Comparison of ENCODE assay signal across 8 mouse cellular contexts in the genomic region with DNA sequence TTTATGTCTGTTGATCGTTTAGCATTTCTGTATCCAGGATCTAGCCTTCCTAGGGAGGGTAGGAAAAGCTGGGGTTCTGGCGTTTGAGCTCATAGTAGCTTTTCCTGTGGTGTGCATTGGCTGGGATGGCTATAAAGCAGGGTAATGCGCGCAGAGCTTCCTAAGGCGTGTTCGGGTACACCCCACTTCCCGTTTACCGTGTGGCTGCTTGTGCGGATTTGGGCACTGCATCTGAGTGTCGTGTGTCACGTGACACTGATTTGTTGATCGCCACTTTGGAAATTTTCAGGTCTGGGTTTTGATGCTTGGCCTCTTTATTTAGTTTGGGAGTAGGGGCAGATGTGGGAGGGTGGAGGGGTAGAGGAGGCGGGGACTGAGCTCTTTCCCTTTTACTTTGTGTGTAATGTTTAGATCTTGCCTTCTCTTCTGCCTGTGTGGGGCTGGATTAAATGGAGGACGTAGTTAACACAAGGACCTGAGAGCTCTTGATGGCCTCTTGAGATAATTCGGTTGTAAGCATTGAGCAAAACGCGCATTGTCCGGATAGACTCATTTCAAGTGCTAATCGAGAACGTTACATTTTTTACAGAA.
DNase-seq lines count a peak whose midpoint lies in the region; ATAC-seq and TF ChIP-seq lines count a peak whose summit lies in the region.

No protein-coding gene starts in this region.

- no peak for DNase-seq in CH12.LX (ENCODE audit: extremely low read depth)
- DNase-seq in left cerebral cortex, postnatal 14 days (ENCODE audit: low spot score in 2 of 2): no peak
- no peak for DNase-seq in layer of hippocampus, adult 9-10 months (ENCODE audit: low spot score)
- no peak for DNase-seq in ovary, postnatal 36 days (ENCODE audit: low spot score)
- DNase-seq in gastrocnemius, postnatal 36 days: no peak

- H3K79me2 ChIP-seq in CH12.LX (replicated peaks; ENCODE audit: control insufficient read depth, extremely low read depth, insufficient read depth, poor library complexity, severe bottlenecking): peaks cover 58% of the 10 kb centered on the region

- peaks cover 7 to 38% of the 10 kb centered on the region in 2 experiments for H3K36me3 ChIP-seq in CH12.LX (replicated peaks in 1 of 2; ENCODE audit: control insufficient read depth in 1 of 2, insufficient read depth in 1 of 2, low read length in 1 of 2)
- no peaks in the 10 kb centered on the region for H3K36me3 ChIP-seq in embryonic facial prominence, embryonic 15.5 days
- no peaks in the 10 kb centered on the region for H3K36me3 ChIP-seq in intestine, embryonic 15.5 days
- no peaks in the 10 kb centered on the region for H3K36me3 ChIP-seq in lung, embryonic 15.5 days

- H3K27ac ChIP-seq in CH12.LX (ENCODE audit: insufficient read depth, low read depth): peak overlapping the region; percentile 38; the same call in 1 of the 2 replicates
- peak overlapping the region; percentile 58 for H3K27ac ChIP-seq in embryonic facial prominence, embryonic 15.5 days (replicated peaks)
- H3K27ac ChIP-seq in intestine, embryonic 15.5 days: 0 out of 2 replicates have a peak overlapping the region, but pooled peaks have one; percentile 17
- H3K27ac ChIP-seq in lung, embryonic 15.5 days: peak overlapping the region; percentile 26

- peak overlapping the region; percentile 42 for H3K9ac ChIP-seq in CH12.LX (ENCODE audit: insufficient read depth, low read depth)
- H3K9ac ChIP-seq in embryonic facial prominence, embryonic 15.5 days: no peak overlapping the region
- no peak overlapping the region for H3K9ac ChIP-seq in intestine, embryonic 15.5 days
- H3K9ac ChIP-seq in lung, embryonic 15.5 days: no peak overlapping the region

- no peak for TF ChIP-seq EP300 in CH12.LX (IDR thresholded peaks at IDR 0.05; ENCODE audit: low read length)

- WGBS in embryonic facial prominence, embryonic 15.5 days: 50% methylated on average over 20 of the region's 20 CpGs
- WGBS in intestine, embryonic 15.5 days: 42% methylated on average over 20 of the region's 20 CpGs
- 29% methylated on average over 20 of the region's 20 CpGs for WGBS in lung, embryonic 15.5 days

- peak overlapping the region in 2 of 3 experiments; percentile 17 to 22 for H3K4me3 ChIP-seq in CH12.LX (replicated peaks in 1 of 3; ENCODE audit: low read depth in 2 of 3, low read length in 2 of 3, poor library complexity in 1 of 3)
- H3K4me3 ChIP-seq in embryonic facial prominence, embryonic 15.5 days (replicated peaks): no peak overlapping the region
- no peak overlapping the region for H3K4me3 ChIP-seq in intestine, embryonic 15.5 days (replicated peaks)
- no peak overlapping the region for H3K4me3 ChIP-seq in lung, embryonic 15.5 days

- no peak for TF ChIP-seq RAD21 in CH12.LX (IDR thresholded peaks at IDR 0.05; ENCODE audit: low read depth, low read length)

- H3K4me1 ChIP-seq in CH12.LX (ENCODE audit: control insufficient read depth in 1 of 2, insufficient read depth in 2 of 2): peaks cover 14 to 82% of the 10 kb centered on the region in 2 experiments
- peaks cover 28% of the 10 kb centered on the region for H3K4me1 ChIP-seq in embryonic facial prominence, embryonic 15.5 days
- 0 out of 2 replicates have a peak, but pooled peaks cover 2% of the 10 kb centered on the region for H3K4me1 ChIP-seq in intestine, embryonic 15.5 days (replicated peaks)
- peaks cover 19% of the 10 kb centered on the region for H3K4me1 ChIP-seq in lung, embryonic 15.5 days

- TF ChIP-seq POLR2A in CH12.LX (IDR thresholded peaks at IDR 0.05; ENCODE audit: low read depth, low read length): 0 out of 2 replicates have a peak, but pooled peaks have one; percentile 23

- dilution Hi-C loops in CH12.LX (cut with MboI; ENCODE audit: extremely low pct_ligation_motif_present, extremely low pct_unique_long_range_greater_than_20kb, low sequenced_read_pairs): no loop called here

- H3K9me3 ChIP-seq in CH12.LX (replicated peaks; ENCODE audit: low read length): no peaks in the 10 kb centered on the region
- H3K9me3 ChIP-seq in embryonic facial prominence, embryonic 15.5 days (replicated peaks): no peaks in the 10 kb centered on the region
- no peaks in the 10 kb centered on the region for H3K9me3 ChIP-seq in intestine, embryonic 15.5 days
- H3K9me3 ChIP-seq in lung, embryonic 15.5 days: no peaks in the 10 kb centered on the region

- intact Hi-C loops in left cerebral cortex, postnatal 14 days (cut with DNase I): no loop called here
- intact Hi-C loops in gastrocnemius, postnatal 36 days (cut with DNase I): no loop called here

- no peak for ATAC-seq in embryonic facial prominence, embryonic 15.5 days (ENCODE audit: insufficient number of reproducible peaks, low FRiP score, low TSS enrichment, low read depth)
- ATAC-seq in intestine, embryonic 15.5 days: no peak
- ATAC-seq in lung, embryonic 15.5 days (ENCODE audit: borderline replicate concordance, extremely low read depth, low FRiP score, low TSS enrichment): peak; percentile 39

- no peak for TF ChIP-seq CTCF in CH12.LX (conservative IDR thresholded peaks at IDR 0.05 in 1 of 2, IDR thresholded peaks at IDR 0.05 in 1 of 2; ENCODE audit: low read depth in 2 of 2, low read length in 2 of 2)

- in situ Hi-C loops in CH12.LX (cut with MboI; ENCODE audit: low pct_ligation_motif_present, low pct_unique_long_range_greater_than_20kb, low sequenced_read_pairs): no loop called here

- no peaks in the 10 kb centered on the region for H3K27me3 ChIP-seq in CH12.LX (replicated peaks)
- 0 out of 2 replicates have a peak, but pooled peaks cover 3% of the 10 kb centered on the region for H3K27me3 ChIP-seq in embryonic facial prominence, embryonic 15.5 days
- H3K27me3 ChIP-seq in intestine, embryonic 15.5 days (replicated peaks): no peaks in the 10 kb centered on the region
- H3K27me3 ChIP-seq in lung, embryonic 15.5 days: peaks cover 19% of the 10 kb centered on the region; the same call in 1 of the 2 replicates

- peak overlapping the region; percentile 86 for H3K4me2 ChIP-seq in CH12.LX (ENCODE audit: insufficient read depth, low read depth, poor library complexity, severe bottlenecking)
- 0 out of 2 replicates have a peak overlapping the region, but pooled peaks have one; percentile 4 for H3K4me2 ChIP-seq in embryonic facial prominence, embryonic 15.5 days (replicated peaks)
- H3K4me2 ChIP-seq in intestine, embryonic 15.5 days (replicated peaks): peak overlapping the region; percentile 14; the same call in 1 of the 2 replicates
- peak overlapping the region; percentile 37 for H3K4me2 ChIP-seq in lung, embryonic 15.5 days

TF ChIP-seq in CH12.LX, 34 proteins besides CTCF, POLR2A, EP300 and RAD21:
- TF ChIP-seq IRF4 (IDR thresholded peaks at IDR 0.05; ENCODE audit: low read depth, low read length) (peak; percentile 8; the same call in 1 of the 2 replicates), E2F4 (IDR thresholded peaks at IDR 0.05; ENCODE audit: insufficient replicate concordance, low read depth, low read length) (no peak), ZKSCAN1 (IDR thresholded peaks at IDR 0.05; ENCODE audit: borderline replicate concordance, low read depth, low read length) (no peak), CHD2 (IDR thresholded peaks at IDR 0.05; ENCODE audit: low read length) (no peak), ETS1 (conservative IDR thresholded peaks at IDR 0.05; ENCODE audit: low read depth, low read length) (no peak), HCFC1 (IDR thresholded peaks at IDR 0.05; ENCODE audit: low read depth, low read length) (no peak), KAT2A (IDR thresholded peaks at IDR 0.05; ENCODE audit: insufficient replicate concordance, low read length) (no peak), TBP (conservative IDR thresholded peaks at IDR 0.05; ENCODE audit: low read depth, low read length) (no peak), CHD1 (IDR thresholded peaks at IDR 0.05; ENCODE audit: low read depth, low read length) (no peak), RCOR1 (conservative IDR thresholded peaks at IDR 0.05; ENCODE audit: low read depth, low read length) (no peak), ZNF384 (IDR thresholded peaks at IDR 0.05; ENCODE audit: low read depth, low read length) (no peak), JUND (conservative IDR thresholded peaks at IDR 0.05; ENCODE audit: low read depth, low read length) (no peak), MXI1 (IDR thresholded peaks at IDR 0.05; ENCODE audit: low read depth, low read length) (no peak), JUN (IDR thresholded peaks at IDR 0.05; ENCODE audit: insufficient read depth, low read depth, low read length) (no peak), PAX5 (IDR thresholded peaks at IDR 0.05; ENCODE audit: low read length) (no peak), SMC3 (IDR thresholded peaks at IDR 0.05; ENCODE audit: low read depth, low read length) (no peak), GABPA (IDR thresholded peaks at IDR 0.05; ENCODE audit: insufficient replicate concordance, low read depth, low read length) (no peak), MAZ (IDR thresholded peaks at IDR 0.05; ENCODE audit: low read depth, low read length) (no peak), POLR2AphosphoS2 (IDR thresholded peaks at IDR 0.05; ENCODE audit: low read depth, low read length) (no peak), ZC3H11A (IDR thresholded peaks at IDR 0.05; ENCODE audit: low read depth, low read length) (no peak), MYC (IDR thresholded peaks at IDR 0.05; ENCODE audit: low read depth, low read length) (0 out of 2 replicates have a peak, but pooled peaks have one; percentile 52), SIN3A (IDR thresholded peaks at IDR 0.05; ENCODE audit: low read length) (no peak), MAFK (IDR thresholded peaks at IDR 0.05; ENCODE audit: insufficient replicate concordance, low read length) (no peak), USF2 (conservative IDR thresholded peaks at IDR 0.05; ENCODE audit: low read depth, low read length) (peak; percentile 81), TCF12 (IDR thresholded peaks at IDR 0.05; ENCODE audit: low read depth, low read length) (no peak), BHLHE40 (IDR thresholded peaks at IDR 0.05; ENCODE audit: low read depth, low read length) (peak; percentile 90), NRF1 (IDR thresholded peaks at IDR 0.05; ENCODE audit: low read depth, low read length) (no peak), NELFE (IDR thresholded peaks at IDR 0.05; ENCODE audit: low read depth, low read length) (no peak), USF1 (IDR thresholded peaks at IDR 0.05; ENCODE audit: low read depth, low read length) (peak; percentile 84), ZMIZ1 (IDR thresholded peaks at IDR 0.05; ENCODE audit: low read depth, low read length) (no peak), UBTF (IDR thresholded peaks at IDR 0.05; ENCODE audit: low read depth, low read length) (no peak), ELF1 (IDR thresholded peaks at IDR 0.05; ENCODE audit: low read depth, low read length) (no peak; the same call in 1 of the 2 replicates), MEF2A (IDR thresholded peaks at IDR 0.05; ENCODE audit: borderline replicate concordance, low read depth, low read length) (no peak), MAX (IDR thresholded peaks at IDR 0.05; ENCODE audit: low read length) (no peak)

Comparison
In these comparisons a context has a peak if more than half of its experiments do, and no peak if none do; other contexts are left out.
1. H3K4me2 ChIP-seq: peak in every context shown above with its lines; median percentile 86 in CH12.LX; 37 in lung, embryonic 15.5 days; 14 in intestine, embryonic 15.5 days; 4 in embryonic facial prominence, embryonic 15.5 days.
2. H3K4me3 ChIP-seq: peak in CH12.LX (2 of 3); none in embryonic facial prominence, embryonic 15.5 days (single experiment), intestine, embryonic 15.5 days (single experiment) and lung, embryonic 15.5 days (single experiment).
3. Peak in every context shown above with its lines, with median percentiles within 50 percentile points of each other: H3K27ac ChIP-seq.